Mouse (Mus musculus): ENCODE results near the gene Lhx9. TPM values are rescaled to one million over a fixed set of nuclear protein-coding genes. Genes with fewer than 3 reads are reported as not detected.

Lhx9 gene
- total RNA-seq, 2 experiments from 2014 or later, result 0.33 to 1.6 TPM

Other genes with a start within 250 kb of the Lhx9 start
- gene Nek7, start 228.4 kb downstream of the Lhx9 start, total RNA-seq (2021), result 10 to 100 TPM; 26.5 to 26.8 TPM
- gene 2310009B15Rik, start 8.3 kb upstream of the Lhx9 start, total RNA-seq (2021), result 10 to 100 TPM; 13.7 to 14.2 TPM
- gene Dennd1b, start 114.9 kb upstream of the Lhx9 start, total RNA-seq (2021), result 10 to 100 TPM; 19.2 to 19.9 TPM

Measured in left cerebral cortex, postnatal 14 days (tissue).